Mouse (Mus musculus) bone marrow macrophage, adult 2 months (primary cell): ENCODE measurements at regions not wholly inside any gene's neighbourhood (a gene's known extent, or its start where the extent isn't known, plus 50 kb on each side); places are given as distances from the start of the nearest gene placed in this dataset.

Experiments
- CTCF ChIP-seq: IDR thresholded peaks from 2 replicates; pipeline ENCODE4 v1.5.1; 2012; ENCODE audit warnings: low read depth, mild to moderate bottlenecking, low read length, moderate library complexity
- POLR2A ChIP-seq: IDR thresholded peaks from 2 replicates; pipeline ENCODE4 v1.6.1; 2012; ENCODE audit warnings: mild to moderate bottlenecking, low read depth, low read length, borderline replicate concordance

DNA sequence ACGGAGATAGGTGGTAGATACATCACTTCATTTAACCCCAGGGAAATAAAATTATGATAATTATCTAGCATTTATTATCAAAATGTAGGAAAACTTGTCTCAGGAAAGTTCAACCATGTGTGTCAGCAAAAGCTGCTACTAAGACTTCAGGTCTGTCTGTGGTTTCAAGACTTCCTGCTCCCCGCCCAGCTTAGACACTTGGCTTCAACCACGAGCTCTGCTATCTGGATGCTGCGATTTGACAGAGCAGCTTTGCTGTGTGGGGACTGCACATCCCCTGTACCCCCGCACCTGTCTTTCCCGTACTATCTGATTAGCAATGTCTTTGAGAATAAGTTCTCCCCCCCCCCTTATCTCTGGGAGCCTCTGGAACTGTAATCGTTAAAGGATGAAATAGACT is 176.0 kb upstream of the Gk2 start:
- TF ChIP-seq CTCF (no peak), POLR2A (no peak)
